Mouse (Mus musculus): ENCODE data around the gene Brd7. TPM values are rescaled to one million over a fixed set of nuclear protein-coding genes. Genes with fewer than 3 reads are reported as not detected.
A peak's percentile ranks its signal among the peaks of the same experiment; 100 is the strongest.

Gene Brd7
- polyA plus RNA-seq, 1 experiment from 2014 or later: 82.7 TPM

DNA sequence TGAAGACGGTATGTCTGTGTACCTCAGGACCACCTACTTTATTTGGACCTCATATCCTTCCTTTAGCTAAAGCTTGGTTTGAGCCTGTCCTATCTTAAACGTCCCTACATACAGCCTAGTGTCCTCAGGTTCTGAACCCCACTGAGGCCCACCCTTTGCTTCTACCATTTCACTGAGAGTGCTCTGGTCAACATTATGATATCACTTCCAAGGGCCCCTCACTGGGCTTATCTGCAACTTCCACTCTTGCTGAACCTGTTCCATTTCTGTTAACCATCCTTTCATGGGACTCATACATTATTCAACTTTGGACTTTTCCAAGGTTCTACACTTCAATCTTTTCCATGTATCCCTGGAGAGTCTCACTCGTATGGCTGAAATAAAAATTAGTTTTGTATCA, 27.0 kb downstream of the Brd7 start:
- Histone ChIP-seq H3K27ac (ENCODE audit: low read depth, low read length) (peak overlapping the region; percentile 77), H3K9ac (ENCODE audit: low read depth, low read length) (no peak overlapping the region), H3K9me3 (ENCODE audit: control insufficient read depth, low read length) (no peaks in the 10 kb centered on the region), H3K27me3 (replicated peaks; ENCODE audit: control insufficient read depth, insufficient read depth, low read length) (no peaks in the 10 kb centered on the region), H3K4me2 (peak overlapping the region; percentile 43), H3K36me3 (ENCODE audit: control insufficient read depth, insufficient read depth, low read length) (peaks cover 21% of the 10 kb centered on the region), H3K4me3 (ENCODE audit: low read depth, low read length) (no peak overlapping the region), H3K4me1 (replicated peaks; ENCODE audit: control insufficient read depth, insufficient read depth, low read length) (peaks cover 10% of the 10 kb centered on the region)
- ATAC-seq (replicated peaks; ENCODE audit: low FRiP score): peak; percentile 90
- DNase-seq (ENCODE audit: low spot score): no peak
- WGBS: 50% methylated on average over 3 of the region's 3 CpGs

DNA sequence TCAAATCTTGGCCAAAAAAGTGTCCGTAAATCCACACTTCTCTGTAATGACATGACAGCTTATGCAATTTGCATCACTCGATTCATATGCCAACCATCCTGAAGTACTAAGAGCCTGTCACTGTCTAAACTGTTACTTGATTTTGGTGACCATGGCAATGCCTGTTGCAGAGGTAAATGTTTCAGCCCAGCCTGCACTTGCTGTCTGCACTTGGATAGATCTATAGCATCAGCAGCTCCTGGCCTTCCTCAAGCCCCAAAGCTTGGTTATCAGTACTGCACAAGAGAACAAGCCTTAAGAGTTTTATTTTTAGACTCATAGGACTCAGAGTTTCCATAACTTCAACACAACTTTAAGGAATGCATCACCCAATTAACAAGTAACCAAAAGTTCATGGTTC, 27.6 kb downstream of the Brd7 start:
- H3K27ac ChIP-seq (ENCODE audit: low read depth, low read length): peak overlapping the region; percentile 77
- no peak overlapping the region for H3K9ac ChIP-seq (ENCODE audit: low read depth, low read length)
- ATAC-seq (replicated peaks; ENCODE audit: low FRiP score) (peak; percentile 61; the same call in 1 of the 2 replicates), DNase-seq (ENCODE audit: low spot score) (no peak)
- WGBS: 89% methylated on average over 2 of the region's 2 CpGs
- no peaks in the 10 kb centered on the region for H3K9me3 ChIP-seq (ENCODE audit: control insufficient read depth, low read length)
- H3K4me3 ChIP-seq (ENCODE audit: low read depth, low read length): no peak overlapping the region
- H3K36me3 ChIP-seq (ENCODE audit: control insufficient read depth, insufficient read depth, low read length): peaks cover 20% of the 10 kb centered on the region
- H3K27me3 ChIP-seq (replicated peaks; ENCODE audit: control insufficient read depth, insufficient read depth, low read length): no peaks in the 10 kb centered on the region
- peak overlapping the region; percentile 43 for H3K4me2 ChIP-seq
- peaks cover 10% of the 10 kb centered on the region for H3K4me1 ChIP-seq (replicated peaks; ENCODE audit: control insufficient read depth, insufficient read depth, low read length)

DNA sequence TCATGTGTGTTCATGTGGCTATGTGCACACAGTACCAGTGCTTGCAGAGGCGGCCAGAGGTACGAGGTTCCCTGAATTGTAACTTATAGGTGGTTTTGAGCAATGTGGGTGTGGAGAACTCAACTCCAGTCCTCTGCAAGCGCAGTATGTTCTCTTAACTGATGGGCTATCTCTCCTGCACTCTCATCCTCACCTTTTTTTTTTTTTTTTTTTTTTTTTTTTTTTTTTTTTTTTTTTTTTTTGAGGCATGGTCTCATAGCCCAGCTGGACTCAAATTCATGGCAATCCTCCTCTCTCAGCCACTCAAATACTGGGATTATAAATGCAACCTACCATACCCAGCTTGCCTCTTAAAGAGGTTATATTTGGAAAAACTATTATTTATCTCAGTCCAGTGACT, 31.2 kb downstream of the Brd7 start:
- DNase-seq (ENCODE audit: low spot score) (no peak), ATAC-seq (replicated peaks; ENCODE audit: low FRiP score) (no peak)
- Histone ChIP-seq H3K27ac (ENCODE audit: low read depth, low read length) (no peak overlapping the region), H3K4me2 (no peak overlapping the region), H3K4me3 (ENCODE audit: low read depth, low read length) (no peak overlapping the region), H3K9ac (ENCODE audit: low read depth, low read length) (no peak overlapping the region), H3K4me1 (replicated peaks; ENCODE audit: control insufficient read depth, insufficient read depth, low read length) (peaks cover 7% of the 10 kb centered on the region), H3K27me3 (replicated peaks; ENCODE audit: control insufficient read depth, insufficient read depth, low read length) (no peaks in the 10 kb centered on the region), H3K9me3 (ENCODE audit: control insufficient read depth, low read length) (no peaks in the 10 kb centered on the region), H3K36me3 (ENCODE audit: control insufficient read depth, insufficient read depth, low read length) (peaks cover 42% of the 10 kb centered on the region)
- 83% methylated on average over 3 of the region's 3 CpGs for whole genome bisulfite sequencing

DNA sequence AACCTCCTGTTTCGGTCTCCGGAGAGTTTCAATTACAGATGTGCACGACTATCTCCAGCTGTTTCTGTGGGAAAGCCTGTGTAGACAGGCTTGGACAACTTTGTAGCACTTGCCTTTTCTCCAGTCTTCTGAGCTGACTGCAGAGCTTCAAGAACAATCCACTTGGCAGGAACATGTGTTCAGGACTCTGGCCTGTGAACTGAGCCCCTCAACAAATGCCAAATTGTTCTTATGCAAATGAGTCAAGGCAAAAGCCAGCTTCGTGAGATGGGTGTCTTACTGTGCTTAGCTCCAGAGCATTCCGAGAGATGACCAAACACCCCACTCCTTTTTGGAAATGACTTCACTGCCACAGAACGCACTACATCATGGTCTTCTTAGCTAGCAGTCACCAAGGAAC, 33.3 kb downstream of the Brd7 start:
- peak; percentile 25 for DNase-seq (ENCODE audit: low spot score)
- H3K4me3 ChIP-seq (ENCODE audit: low read depth, low read length): no peak overlapping the region
- WGBS: 91% methylated on average over 6 of the region's 6 CpGs
- no peaks in the 10 kb centered on the region for H3K27me3 ChIP-seq (replicated peaks; ENCODE audit: control insufficient read depth, insufficient read depth, low read length)
- no peaks in the 10 kb centered on the region for H3K4me1 ChIP-seq (replicated peaks; ENCODE audit: control insufficient read depth, insufficient read depth, low read length)
- no peak overlapping the region for H3K27ac ChIP-seq (ENCODE audit: low read depth, low read length)
- ATAC-seq (replicated peaks; ENCODE audit: low FRiP score): no peak
- no peaks in the 10 kb centered on the region for H3K9me3 ChIP-seq (ENCODE audit: control insufficient read depth, low read length)
- no peak overlapping the region for H3K9ac ChIP-seq (ENCODE audit: low read depth, low read length)
- H3K36me3 ChIP-seq (ENCODE audit: control insufficient read depth, insufficient read depth, low read length): peaks cover 50% of the 10 kb centered on the region
- H3K4me2 ChIP-seq: no peak overlapping the region

DNA sequence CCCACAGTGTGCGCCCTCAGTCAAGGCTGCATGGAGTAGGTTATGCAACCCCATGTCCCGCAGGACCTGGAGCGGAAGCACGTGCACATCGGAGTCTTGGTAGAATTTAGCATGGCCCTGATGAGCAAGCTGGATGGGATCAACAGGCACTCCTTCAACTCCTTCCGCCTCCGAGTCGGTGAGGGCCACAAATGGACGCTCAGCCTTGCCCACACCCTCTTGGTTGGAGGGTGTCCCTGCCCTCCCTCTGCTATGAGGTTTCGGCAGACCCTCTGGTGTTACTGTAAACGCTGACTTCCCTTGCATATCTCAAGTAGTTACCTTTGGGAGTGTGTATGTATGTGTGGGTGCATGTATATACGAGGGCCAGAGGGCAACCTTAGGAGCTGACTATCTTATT, 35.7 kb downstream of the Brd7 start:
- ATAC-seq (replicated peaks; ENCODE audit: low FRiP score) (no peak), DNase-seq (ENCODE audit: low spot score) (peak; percentile 32)
- 93% methylated on average over 12 of the region's 12 CpGs for WGBS
- Histone ChIP-seq H3K9ac (ENCODE audit: low read depth, low read length) (no peak overlapping the region), H3K9me3 (ENCODE audit: control insufficient read depth, low read length) (no peaks in the 10 kb centered on the region), H3K4me2 (no peak overlapping the region), H3K4me3 (ENCODE audit: low read depth, low read length) (no peak overlapping the region), H3K4me1 (replicated peaks; ENCODE audit: control insufficient read depth, insufficient read depth, low read length) (no peaks in the 10 kb centered on the region), H3K36me3 (ENCODE audit: control insufficient read depth, insufficient read depth, low read length) (peaks cover 50% of the 10 kb centered on the region), H3K27ac (ENCODE audit: low read depth, low read length) (no peak overlapping the region; the same call in 1 of the 2 replicates), H3K27me3 (replicated peaks; ENCODE audit: control insufficient read depth, insufficient read depth, low read length) (no peaks in the 10 kb centered on the region)

DNA sequence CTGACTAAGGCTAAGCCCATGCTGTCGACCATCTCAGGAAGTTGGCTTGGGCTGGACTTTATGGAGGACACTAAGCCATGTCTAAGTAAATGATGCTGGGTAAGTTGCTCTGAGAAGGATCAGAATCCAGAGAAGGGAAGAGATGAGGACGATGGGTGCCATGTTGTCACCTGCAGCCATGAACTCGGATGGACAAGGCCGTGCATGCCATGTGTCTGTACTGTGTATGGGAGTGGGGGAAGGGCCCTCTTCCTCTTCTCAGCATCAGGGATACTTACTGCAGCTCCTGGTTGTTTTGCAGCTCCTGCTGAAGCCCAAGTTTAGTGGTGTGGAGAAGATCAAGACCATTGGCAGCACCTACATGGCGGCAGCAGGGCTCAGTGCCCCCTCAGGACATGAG, 36.2 kb downstream of the Brd7 start:
- WGBS: 78% methylated on average over 5 of the region's 5 CpGs

DNA sequence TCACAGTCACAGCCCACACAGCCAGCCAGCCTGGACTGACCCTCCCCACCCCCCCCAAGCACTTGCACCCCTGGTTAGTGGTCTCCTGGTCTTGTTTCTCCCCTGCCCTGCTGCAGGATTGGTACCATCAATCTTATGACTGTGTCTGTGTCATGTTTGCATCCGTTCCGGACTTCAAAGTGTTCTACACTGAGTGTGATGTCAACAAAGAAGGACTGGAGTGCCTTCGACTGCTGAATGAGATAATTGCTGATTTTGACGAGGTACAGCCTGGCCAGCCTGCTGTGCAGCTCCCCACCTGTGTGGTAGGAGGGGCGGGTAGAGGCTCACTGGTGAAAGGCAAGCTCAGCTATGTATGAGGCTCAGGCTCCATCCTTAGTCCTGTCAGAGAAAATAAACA, 36.7 kb downstream of the Brd7 start:
- Histone ChIP-seq H3K27me3 (replicated peaks; ENCODE audit: control insufficient read depth, insufficient read depth, low read length) (no peaks in the 10 kb centered on the region), H3K9ac (ENCODE audit: low read depth, low read length) (no peak overlapping the region), H3K9me3 (ENCODE audit: control insufficient read depth, low read length) (no peaks in the 10 kb centered on the region), H3K27ac (ENCODE audit: low read depth, low read length) (no peak overlapping the region), H3K4me1 (replicated peaks; ENCODE audit: control insufficient read depth, insufficient read depth, low read length) (no peaks in the 10 kb centered on the region), H3K4me2 (no peak overlapping the region), H3K4me3 (ENCODE audit: low read depth, low read length) (no peak overlapping the region), H3K36me3 (ENCODE audit: control insufficient read depth, insufficient read depth, low read length) (peaks cover 50% of the 10 kb centered on the region)
- ATAC-seq (replicated peaks; ENCODE audit: low FRiP score) (no peak), DNase-seq (ENCODE audit: low spot score) (peak; percentile 30)
- WGBS: 44% methylated on average over 5 of the region's 5 CpGs

More for the DNA sequence above, 36.2 kb downstream of the Brd7 start:
- Histone ChIP-seq H3K36me3 (ENCODE audit: control insufficient read depth, insufficient read depth, low read length) (peaks cover 50% of the 10 kb centered on the region), H3K27ac (ENCODE audit: low read depth, low read length) (no peak overlapping the region), H3K9me3 (ENCODE audit: control insufficient read depth, low read length) (no peaks in the 10 kb centered on the region), H3K9ac (ENCODE audit: low read depth, low read length) (no peak overlapping the region), H3K27me3 (replicated peaks; ENCODE audit: control insufficient read depth, insufficient read depth, low read length) (no peaks in the 10 kb centered on the region), H3K4me3 (ENCODE audit: low read depth, low read length) (no peak overlapping the region), H3K4me2 (no peak overlapping the region), H3K4me1 (replicated peaks; ENCODE audit: control insufficient read depth, insufficient read depth, low read length) (no peaks in the 10 kb centered on the region)
- no peak for ATAC-seq (replicated peaks; ENCODE audit: low FRiP score)
- no peak for DNase-seq (ENCODE audit: low spot score)

DNA sequence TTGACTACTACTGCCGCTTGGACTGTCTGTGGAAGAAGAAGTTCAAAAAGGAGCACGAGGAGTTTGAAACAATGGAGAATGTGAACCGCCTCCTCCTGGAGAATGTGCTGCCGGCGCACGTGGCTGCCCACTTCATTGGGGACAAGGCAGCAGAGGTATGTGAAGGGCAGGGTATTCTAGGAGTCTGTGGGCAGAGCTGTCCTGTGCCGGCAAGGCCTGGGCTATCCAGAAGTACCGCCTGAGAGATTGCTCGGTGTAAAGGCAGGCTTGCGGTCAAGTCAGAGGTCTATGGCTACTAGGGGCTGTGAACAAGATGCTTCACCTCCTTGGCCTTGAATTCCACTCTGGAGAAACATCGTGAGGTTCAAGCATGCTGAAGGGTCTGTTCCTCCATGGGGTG, 37.2 kb downstream of the Brd7 start:
- DNase-seq (ENCODE audit: low spot score) (peak; percentile 28), ATAC-seq (replicated peaks; ENCODE audit: low FRiP score) (no peak)
- Histone ChIP-seq H3K27ac (ENCODE audit: low read depth, low read length) (no peak overlapping the region), H3K4me1 (replicated peaks; ENCODE audit: control insufficient read depth, insufficient read depth, low read length) (no peaks in the 10 kb centered on the region), H3K4me3 (ENCODE audit: low read depth, low read length) (no peak overlapping the region), H3K27me3 (replicated peaks; ENCODE audit: control insufficient read depth, insufficient read depth, low read length) (no peaks in the 10 kb centered on the region), H3K4me2 (no peak overlapping the region), H3K36me3 (ENCODE audit: control insufficient read depth, insufficient read depth, low read length) (peaks cover 53% of the 10 kb centered on the region), H3K9ac (ENCODE audit: low read depth, low read length) (no peak overlapping the region), H3K9me3 (ENCODE audit: control insufficient read depth, low read length) (no peaks in the 10 kb centered on the region)
- 84% methylated on average over 11 of the region's 11 CpGs for WGBS

DNA sequence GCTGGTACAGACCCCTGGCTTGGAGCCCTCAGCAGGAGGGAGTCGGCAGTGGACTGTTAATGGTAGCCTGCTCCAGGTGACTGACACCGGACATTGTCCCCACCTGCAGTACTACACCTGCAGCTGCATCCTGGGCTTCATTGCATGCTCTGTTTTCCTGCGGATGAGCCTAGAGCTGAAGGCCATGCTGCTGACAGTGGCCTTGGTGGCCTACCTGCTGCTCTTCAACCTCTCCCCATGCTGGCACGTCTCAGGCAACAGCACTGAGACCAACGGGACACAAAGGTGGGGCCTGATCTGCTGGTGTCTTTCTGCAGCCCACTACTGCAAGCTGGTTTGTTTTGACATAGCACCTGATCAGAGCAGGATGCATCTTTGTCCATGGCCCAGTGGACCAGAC, 38.5 kb downstream of the Brd7 start:
- 88% methylated on average over 5 of the region's 5 CpGs for WGBS
- Histone ChIP-seq H3K9me3 (ENCODE audit: control insufficient read depth, low read length) (no peaks in the 10 kb centered on the region), H3K4me3 (ENCODE audit: low read depth, low read length) (no peak overlapping the region), H3K27me3 (replicated peaks; ENCODE audit: control insufficient read depth, insufficient read depth, low read length) (no peaks in the 10 kb centered on the region), H3K4me2 (no peak overlapping the region), H3K36me3 (ENCODE audit: control insufficient read depth, insufficient read depth, low read length) (peaks cover 48% of the 10 kb centered on the region), H3K4me1 (replicated peaks; ENCODE audit: control insufficient read depth, insufficient read depth, low read length) (no peaks in the 10 kb centered on the region), H3K27ac (ENCODE audit: low read depth, low read length) (no peak overlapping the region), H3K9ac (ENCODE audit: low read depth, low read length) (no peak overlapping the region)
- ATAC-seq (replicated peaks; ENCODE audit: low FRiP score) (no peak), DNase-seq (ENCODE audit: low spot score) (peak; percentile 24)

Measured in liver, embryonic 11.5 days (tissue).